17 mouse cellular contexts compared by ENCODE assay signal in the genomic region with DNA sequence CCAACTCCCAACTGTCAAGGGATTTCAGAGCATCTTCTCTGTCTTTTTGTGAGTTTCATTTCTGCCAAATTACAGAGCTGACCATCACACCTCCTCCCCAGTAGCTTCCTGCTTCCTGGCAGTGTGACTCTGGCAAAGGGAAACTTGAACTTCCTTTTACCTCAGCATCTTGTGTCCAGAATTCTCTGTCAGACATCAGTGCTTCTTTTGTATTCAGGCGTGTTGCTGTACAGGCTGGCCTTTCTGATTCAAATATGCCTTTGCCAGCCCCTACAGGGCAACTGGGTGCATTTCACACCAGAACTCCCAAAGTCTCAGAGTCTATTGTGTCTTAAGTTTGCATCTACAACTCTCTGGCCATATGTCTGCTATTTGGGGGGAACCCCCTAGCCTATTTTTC.
DNase-seq lines count a peak whose midpoint lies in the region; ATAC-seq and TF ChIP-seq lines count a peak whose summit lies in the region.
"Had no signal": no experiment of that assay in that cellular context is flagged by ENCODE, and none has a peak within 500 bp of the region (broad histone marks: within the 10 kb centered on the region; RNA-seq: fewer than 3 reads in every experiment).

No protein-coding gene starts in this region.

- 80% methylated on average over 1 of the region's 1 CpGs for WGBS in kidney, embryonic 15.5 days
- 76% methylated on average over 1 of the region's 1 CpGs for WGBS in kidney, embryonic 14.5 days

- H3K27me3 ChIP-seq in kidney, embryonic 15.5 days = no peaks in the 10 kb centered on the region
- no peaks in the 10 kb centered on the region for H3K27me3 ChIP-seq in E14TG2a.4 (ENCODE audit: insufficient read depth, low read length)
- H3K27me3 ChIP-seq in kidney, embryonic 14.5 days (ENCODE audit: control insufficient read depth, insufficient read depth, low read length) = no peaks in the 10 kb centered on the region
- H3K27me3 ChIP-seq: forebrain, embryonic 13.5 days; limb, embryonic 13.5 days; Patski had no signal

- DNase-seq in gastrocnemius, adult 2 months = no peak
- DNase-seq in gastrocnemius, postnatal 4 days (ENCODE audit: low spot score in 2 of 2) = no peak
- DNase-seq in kidney, adult 11 months = peak; percentile 52
- no peak for DNase-seq in retina, embryonic 14.5 days (ENCODE audit: low spot score)
- DNase-seq in spleen, adult 18-20 months = no peak
- DNase-seq: cerebellum, adult 9-10 months; embryo, embryonic 11 days; lung, postnatal 36 days; right cerebral cortex, postnatal 25 days had no signal

- peak; percentile 19; the same call in 1 of the 2 replicates for TF ChIP-seq CTCF in gastrocnemius, adult 2 months (IDR thresholded peaks at IDR 0.05)
- peak; percentile 11; the same call in 1 of the 2 replicates for TF ChIP-seq CTCF in E14TG2a.4 (conservative IDR thresholded peaks at IDR 0.05; ENCODE audit: low read length)

- H3K9ac ChIP-seq in kidney, embryonic 15.5 days = no peak overlapping the region
- H3K9ac ChIP-seq in kidney, embryonic 14.5 days (ENCODE audit: low read depth, low read length) = no peak overlapping the region
- H3K9ac ChIP-seq: forebrain, embryonic 13.5 days; limb, embryonic 13.5 days; midbrain, embryonic 12.5 days had no signal

- intact Hi-C loops in gastrocnemius, adult 2 months (cut with DNase I) = no loop called here

- no peaks in the 10 kb centered on the region for H3K9me3 ChIP-seq in kidney, embryonic 15.5 days (replicated peaks)
- no peaks in the 10 kb centered on the region for H3K9me3 ChIP-seq in E14TG2a.4 (ENCODE audit: low read length)
- H3K9me3 ChIP-seq in kidney, embryonic 14.5 days (ENCODE audit: control insufficient read depth, low read length) = no peaks in the 10 kb centered on the region
- H3K9me3 ChIP-seq: forebrain, embryonic 13.5 days; limb, embryonic 13.5 days; midbrain, embryonic 12.5 days had no signal

- H3K4me2 ChIP-seq in kidney, embryonic 15.5 days = no peak overlapping the region
- no peak overlapping the region for H3K4me2 ChIP-seq in kidney, embryonic 14.5 days (replicated peaks; ENCODE audit: low read depth, low read length)
- H3K4me2 ChIP-seq: forebrain, embryonic 13.5 days; heart, embryonic 11.5 days; limb, embryonic 13.5 days; midbrain, embryonic 12.5 days had no signal

- peaks cover 21% of the 10 kb centered on the region; the same call in 1 of the 2 replicates for H3K4me1 ChIP-seq in kidney, embryonic 15.5 days
- peaks cover 32% of the 10 kb centered on the region for H3K4me1 ChIP-seq in E14TG2a.4 (replicated peaks; ENCODE audit: low read depth, low read length)
- H3K4me1 ChIP-seq in kidney, embryonic 14.5 days (ENCODE audit: control insufficient read depth, insufficient read depth, low read length) = peaks cover 12% of the 10 kb centered on the region; the same call in 1 of the 2 replicates

- H3K36me3 ChIP-seq in kidney, embryonic 15.5 days = no peaks in the 10 kb centered on the region
- H3K36me3 ChIP-seq in E14TG2a.4 (ENCODE audit: insufficient read depth, low read length) = no peaks in the 10 kb centered on the region
- H3K36me3 ChIP-seq in kidney, embryonic 14.5 days (ENCODE audit: control insufficient read depth, insufficient read depth, low read length) = no peaks in the 10 kb centered on the region
- H3K36me3 ChIP-seq: limb, embryonic 13.5 days; midbrain, embryonic 12.5 days had no signal

- ATAC-seq in kidney, embryonic 15.5 days (replicated peaks; ENCODE audit: low FRiP score) = no peak
- ATAC-seq in kidney, embryonic 14.5 days (ENCODE audit: low FRiP score, low TSS enrichment) = no peak
- ATAC-seq: forebrain, embryonic 13.5 days; Patski had no signal

- peak overlapping the region; percentile 35; the same call in 1 of the 2 replicates for H3K27ac ChIP-seq in gastrocnemius, adult 2 months
- no peak overlapping the region for H3K27ac ChIP-seq in kidney, embryonic 15.5 days
- 0 out of 2 replicates have a peak overlapping the region, but pooled peaks have one; percentile 17 for H3K27ac ChIP-seq in kidney, embryonic 14.5 days (ENCODE audit: low read depth, low read length)
- H3K27ac ChIP-seq: forebrain, embryonic 13.5 days; limb, embryonic 13.5 days; midbrain, embryonic 12.5 days had no signal

- no peak overlapping the region for H3K4me3 ChIP-seq in gastrocnemius, adult 2 months
- H3K4me3 ChIP-seq in kidney, embryonic 15.5 days (replicated peaks) = no peak overlapping the region
- H3K4me3 ChIP-seq in E14TG2a.4 (replicated peaks; ENCODE audit: low read length) = no peak overlapping the region
- no peak overlapping the region for H3K4me3 ChIP-seq in kidney, embryonic 14.5 days (ENCODE audit: low read length)
- H3K4me3 ChIP-seq: forebrain, embryonic 13.5 days; limb, embryonic 13.5 days; midbrain, embryonic 12.5 days had no signal
